Mouse (Mus musculus): ENCODE data around the gene Gzf1. TPM values are rescaled to one million over a fixed set of nuclear protein-coding genes. Genes with fewer than 3 reads are reported as not detected.
A peak's percentile ranks its signal among the peaks of the same experiment; 100 is the strongest.

Gene Gzf1
- polyA plus RNA-seq, 1 experiment from 2014 or later: 9.4 TPM

DNA sequence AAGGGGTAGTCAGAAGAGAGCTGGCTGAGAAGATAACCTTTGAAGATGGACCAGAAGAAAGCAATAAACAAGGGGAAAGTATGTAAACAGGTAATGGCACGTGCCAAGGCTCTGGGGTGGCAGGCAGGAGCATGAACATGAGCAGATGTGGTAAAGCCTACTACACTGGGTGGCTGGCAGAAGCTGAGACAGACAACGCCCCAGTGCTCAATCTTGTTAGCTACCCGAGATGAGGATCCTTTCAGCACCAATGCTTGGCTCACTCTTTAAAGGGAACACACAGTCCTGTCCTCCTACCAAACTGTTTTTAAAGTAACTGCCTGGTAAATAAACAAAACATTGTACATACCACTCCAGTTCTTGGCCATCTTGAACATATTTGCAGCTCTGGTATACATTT lies 31.5 kb downstream of the Gzf1 start:
- Histone ChIP-seq H3K27me3 (replicated peaks) (no peaks in the 10 kb centered on the region), H3K9ac (no peak overlapping the region), H3K36me3 (no peaks in the 10 kb centered on the region)

DNA sequence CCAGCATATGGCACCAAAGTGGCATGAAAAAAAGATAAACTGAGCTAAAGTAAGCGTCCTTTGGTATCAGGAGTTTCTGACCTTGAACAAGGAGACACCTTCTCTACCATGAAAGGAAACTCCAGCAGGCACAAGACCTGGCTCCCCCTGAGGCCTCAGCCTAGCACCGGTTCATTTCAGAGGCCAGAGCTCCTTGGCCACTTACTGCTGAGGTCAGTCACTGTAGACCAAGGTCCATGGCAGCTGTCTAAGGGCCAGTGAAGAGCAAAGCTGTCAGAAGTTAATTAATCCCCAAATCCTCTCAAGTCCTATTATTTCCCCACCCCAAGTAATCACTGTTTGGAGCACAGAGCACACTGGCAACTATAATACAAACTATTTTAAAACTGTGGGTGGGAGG lies 36.2 kb downstream of the Gzf1 start:
- H3K27me3 ChIP-seq (replicated peaks): no peaks in the 10 kb centered on the region
- no peak overlapping the region for H3K4me3 ChIP-seq
- H3K36me3 ChIP-seq: no peaks in the 10 kb centered on the region
- no peak overlapping the region for H3K4me2 ChIP-seq
- H3K27ac ChIP-seq: no peak overlapping the region
- ATAC-seq: no peak
- no peaks in the 10 kb centered on the region for H3K9me3 ChIP-seq (replicated peaks)
- WGBS (ENCODE audit: insufficient replicate concordance): 55% methylated on average over 2 of the region's 2 CpGs
- H3K9ac ChIP-seq: no peak overlapping the region
- H3K4me1 ChIP-seq: 0 out of 2 replicates have a peak, but pooled peaks cover 4% of the 10 kb centered on the region

More for the DNA sequence above, 31.5 kb downstream of the Gzf1 start:
- no peak overlapping the region for H3K4me3 ChIP-seq
- H3K27ac ChIP-seq: no peak overlapping the region
- WGBS (ENCODE audit: insufficient replicate concordance): 70% methylated on average over 3 of the region's 3 CpGs
- H3K4me1 ChIP-seq: no peaks in the 10 kb centered on the region
- H3K4me2 ChIP-seq: no peak overlapping the region
- ATAC-seq: no peak
- no peaks in the 10 kb centered on the region for H3K9me3 ChIP-seq (replicated peaks)

DNA sequence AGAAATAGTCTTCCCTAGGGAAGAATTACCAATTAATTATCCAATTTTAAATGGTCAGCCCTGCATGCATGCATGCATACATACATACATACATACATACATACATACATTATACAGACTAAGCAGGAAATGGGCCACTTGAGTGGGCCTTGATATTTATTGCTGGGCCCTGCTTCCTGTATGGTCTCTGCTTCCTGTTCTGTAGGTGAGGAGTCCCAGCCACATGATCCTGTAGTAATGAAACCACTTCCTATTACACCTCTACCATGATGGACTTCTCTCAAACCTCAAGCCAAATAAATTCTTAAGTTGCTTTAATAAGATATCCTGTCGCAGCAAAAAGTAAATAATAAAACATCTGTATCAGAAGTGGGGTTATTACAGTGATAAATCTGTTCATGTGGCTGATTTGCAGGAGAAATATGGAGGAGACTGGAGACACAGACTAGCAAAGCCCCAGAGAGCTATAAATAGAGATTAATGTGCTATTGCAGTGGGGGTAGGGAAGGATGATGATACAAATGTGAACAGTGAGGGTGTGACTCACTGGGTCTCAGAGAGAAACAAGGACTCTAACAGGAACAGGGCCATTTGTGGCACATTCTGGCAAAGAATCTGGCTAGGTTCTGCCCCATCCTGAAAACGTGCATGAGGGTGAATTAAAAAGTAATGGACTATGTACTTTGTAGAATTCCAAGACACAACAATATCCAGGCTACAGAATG lies 38.6 kb downstream of the Gzf1 start:
- Histone ChIP-seq H3K36me3 (no peaks in the 10 kb centered on the region), H3K4me3 (no peak overlapping the region), H3K27ac (no peak overlapping the region), H3K27me3 (replicated peaks) (no peaks in the 10 kb centered on the region), H3K4me2 (no peak overlapping the region), H3K9ac (no peak overlapping the region), H3K4me1 (0 out of 2 replicates have a peak, but pooled peaks cover 4% of the 10 kb centered on the region), H3K9me3 (replicated peaks) (no peaks in the 10 kb centered on the region)
- no peak for ATAC-seq
- WGBS (ENCODE audit: insufficient replicate concordance): 42% methylated on average over 2 of the region's 2 CpGs

DNA sequence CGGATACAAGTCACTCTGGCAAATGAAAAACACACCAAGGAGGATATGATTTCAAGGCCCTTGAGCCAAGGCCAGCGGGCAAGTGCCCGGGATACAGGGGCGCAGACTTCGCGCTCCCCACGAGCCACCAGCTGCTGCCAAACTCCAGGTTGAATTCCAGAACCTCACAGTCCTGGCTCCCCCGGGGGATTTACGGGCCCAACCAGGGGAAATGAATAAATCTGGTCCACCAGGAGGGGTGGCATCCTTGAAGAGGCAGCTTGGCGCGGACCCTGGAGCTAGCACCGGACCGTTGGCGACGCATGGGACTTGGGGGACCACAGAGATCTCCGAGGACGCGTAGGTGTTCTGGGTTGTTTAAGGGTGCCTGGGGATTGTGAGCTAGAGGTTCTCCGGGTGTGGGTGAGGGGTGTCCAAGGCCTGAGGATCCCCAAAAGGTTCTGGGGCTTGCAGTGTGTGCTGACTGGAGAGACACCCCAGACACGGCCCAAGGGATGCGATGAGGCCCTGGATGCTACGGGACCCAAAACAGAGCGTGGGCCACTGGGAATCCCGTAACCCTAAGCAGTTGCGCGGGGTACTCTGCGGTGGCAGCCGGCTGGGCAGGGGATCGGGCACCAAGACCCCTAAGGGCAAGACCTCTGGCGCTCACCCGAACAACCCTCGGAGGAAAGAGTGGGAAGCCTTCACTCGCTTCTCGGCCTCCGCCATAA lies 50.9 kb downstream of the Gzf1 start:
- WGBS (ENCODE audit: insufficient replicate concordance): 3% methylated on average over 35 of the region's 35 CpGs
- peak; percentile 66 for ATAC-seq
- Histone ChIP-seq H3K9me3 (replicated peaks) (no peaks in the 10 kb centered on the region), H3K36me3 (no peaks in the 10 kb centered on the region), H3K4me3 (peak overlapping the region; percentile 67), H3K27me3 (replicated peaks) (no peaks in the 10 kb centered on the region), H3K4me1 (peaks cover 12% of the 10 kb centered on the region), H3K9ac (peak overlapping the region; percentile 65), H3K27ac (no peak overlapping the region), H3K4me2 (peak overlapping the region; percentile 80)

DNA sequence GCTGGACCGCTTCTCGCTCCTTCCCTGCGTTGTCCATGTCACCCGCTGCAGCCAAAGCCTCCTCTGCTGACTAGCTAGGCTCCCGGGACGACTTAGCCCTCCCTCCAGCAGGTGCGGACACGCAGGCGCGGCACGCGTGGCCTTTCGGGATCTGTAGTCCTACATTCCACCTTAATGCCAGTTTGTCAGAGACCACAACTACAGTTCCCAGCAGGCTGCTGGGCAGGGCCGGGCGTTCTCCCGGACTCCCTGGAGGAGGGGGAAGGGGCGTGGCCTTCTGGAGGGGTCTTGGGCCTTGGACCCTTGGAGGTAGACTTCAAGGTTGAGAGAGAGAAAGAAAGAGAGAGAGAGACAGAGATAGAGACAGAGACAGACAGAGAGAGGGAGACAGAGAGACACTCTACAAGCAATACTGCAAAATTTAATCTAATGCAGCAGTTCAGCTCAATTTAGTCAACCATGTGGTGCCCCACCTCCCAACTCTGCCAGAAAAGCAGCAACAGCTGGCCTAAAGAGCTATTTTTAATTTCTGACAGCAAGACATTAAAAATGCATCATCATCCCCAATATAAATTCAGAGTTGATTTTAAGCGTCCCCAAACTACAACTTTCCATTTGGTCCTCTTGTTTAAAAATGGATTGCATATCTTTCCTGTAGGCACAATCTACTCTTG lies 51.6 kb downstream of the Gzf1 start, which contains the start of gene Napb:
Gene Napb, minus strand, starts transcription at position 141 of the 674 bp plus-strand sequence.
- H3K4me1 ChIP-seq: peaks cover 12% of the 10 kb centered on the region
- no peaks in the 10 kb centered on the region for H3K36me3 ChIP-seq
- no peak within 1 kb of the TSS for H3K27ac ChIP-seq
- peak within 1 kb of the TSS; percentile 65 for H3K9ac ChIP-seq
- H3K4me3 ChIP-seq: peak within 1 kb of the TSS; percentile 67
- 4% methylated on average over 18 of the region's 18 CpGs for WGBS (ENCODE audit: insufficient replicate concordance)
- peak within 1 kb of the TSS; percentile 80 for H3K4me2 ChIP-seq
- H3K9me3 ChIP-seq (replicated peaks): no peaks in the 10 kb centered on the region
- ATAC-seq: peak; percentile 98
- H3K27me3 ChIP-seq (replicated peaks): no peaks in the 10 kb centered on the region

Other genes with a start within 250 kb of the Gzf1 start
- gene Cd93, start 237.5 kb upstream of the Gzf1 start, polyA plus RNA-seq (2016; fragmentation: Nextera tagmentation; extraction: Ambion mirVana): 3.2 and 3.3 TPM in 2 replicates
- gene Nxt1, start 8.4 kb upstream of the Gzf1 start, polyA plus RNA-seq (2016; fragmentation: Nextera tagmentation; extraction: Ambion mirVana): 72.2 TPM in 2 replicates
- gene Napb, start 51.4 kb downstream of the Gzf1 start, polyA plus RNA-seq (2016; fragmentation: Nextera tagmentation; extraction: Ambion mirVana): 0.56 and 0.62 TPM in 2 replicates
- gene Cstl1, start 69.3 kb downstream of the Gzf1 start, polyA plus RNA-seq (2016; fragmentation: Nextera tagmentation; extraction: Ambion mirVana): not detected in 2 replicates
- gene Cst11, start 90.5 kb downstream of the Gzf1 start, polyA plus RNA-seq (2016; fragmentation: Nextera tagmentation; extraction: Ambion mirVana): not detected in 2 replicates
- gene 8030411F24Rik, start 101.0 kb downstream of the Gzf1 start, polyA plus RNA-seq (2016; fragmentation: Nextera tagmentation; extraction: Ambion mirVana): not detected in 2 replicates
- gene Cst12, start 108.3 kb downstream of the Gzf1 start, polyA plus RNA-seq (2016; fragmentation: Nextera tagmentation; extraction: Ambion mirVana): not detected in 2 replicates
- not detected in 2 replicates for gene Cst8, start 117.8 kb downstream of the Gzf1 start, polyA plus RNA-seq (2016; fragmentation: Nextera tagmentation; extraction: Ambion mirVana)
- gene Cst13, start 139.1 kb downstream of the Gzf1 start, polyA plus RNA-seq (2016; fragmentation: Nextera tagmentation; extraction: Ambion mirVana): not detected in 2 replicates
- 0.31 TPM in 1 of 2 replicates, not detected in the other for gene Cst9, start 154.1 kb downstream of the Gzf1 start, polyA plus RNA-seq (2016; fragmentation: Nextera tagmentation; extraction: Ambion mirVana)
- not detected in 2 replicates for gene 9230104L09Rik, start 184.0 kb downstream of the Gzf1 start, polyA plus RNA-seq (2016; fragmentation: Nextera tagmentation; extraction: Ambion mirVana)
- gene Cst3, start 194.7 kb downstream of the Gzf1 start, polyA plus RNA-seq (2016; fragmentation: Nextera tagmentation; extraction: Ambion mirVana): 140 and 142 TPM in 2 replicates